Mouse (Mus musculus): ENCODE data around the gene Exd2. TPM values are rescaled to one million over a fixed set of nuclear protein-coding genes. Genes with fewer than 3 reads are reported as not detected.
"Not testable (repeated sequence)": the region's sequence is repeated elsewhere in the genome, so short reads cannot be mapped to it uniquely, and the experiment has no call there.

Exd2 gene
- 10 to 100 TPM; 24.3 to 27.0 TPM for total RNA-seq (2021)
- long read RNA-seq, experiment 1, transcript Exd2-201 (9 exons, 3,310 nt) = major isoform, 23 of 42 reads
- long read RNA-seq, experiment 1, partial matches to known transcripts = 2 of 42 reads
- long read RNA-seq, experiment 1, other reads (novel, unspliced or antisense) = 17 of 42 reads
- long read RNA-seq, experiment 2, full-length matches to known transcripts = 22 of 39 reads
- long read RNA-seq, experiment 2, partial matches to known transcripts = 1 of 39 reads
- long read RNA-seq, experiment 2, other reads (novel, unspliced or antisense) = 16 of 39 reads

GRCm38 (mm10) chr12:80462942-80463651 lies at the start of gene Exd2:
Exd2 (plus strand) TSS chr12:80463095.
- DNase-seq (ENCODE audit: low spot score) = peak; percentile 93

GRCm38 (mm10) chr12:80415100-80415499 lies 47.8 kb upstream of the Exd2 start:
- DNase-seq (ENCODE audit: low spot score) = no peak

GRCm38 (mm10) chr12:80427683-80428082 lies 35.2 kb upstream of the Exd2 start:
- DNase-seq (ENCODE audit: low spot score) = no peak

GRCm38 (mm10) chr12:80433266-80433665 lies 29.6 kb upstream of the Exd2 start:
- DNase-seq (ENCODE audit: low spot score) = no peak

- DNase-seq (ENCODE audit: low spot score) = no peak
Observed at GRCm38 (mm10) chr12:80434601-80434960, 28.3 kb upstream of the Exd2 start.

- peak; percentile 70 for DNase-seq (ENCODE audit: low spot score)
Observed at GRCm38 (mm10) chr12:80434961-80435691, 27.8 kb upstream of the Exd2 start.

GRCm38 (mm10) chr12:80435887-80436286 lies 27.0 kb upstream of the Exd2 start:
- no peak for DNase-seq (ENCODE audit: low spot score)

GRCm38 (mm10) chr12:80436336-80436976 lies 26.4 kb upstream of the Exd2 start, which contains the start of gene Dcaf5:
Dcaf5 (minus strand) TSS chr12:80436601.
- peak; percentile 73 for DNase-seq (ENCODE audit: low spot score)

- no peak for DNase-seq (ENCODE audit: low spot score)
Observed at GRCm38 (mm10) chr12:80437051-80437675, 25.7 kb upstream of the Exd2 start.

GRCm38 (mm10) chr12:80440957-80441356 lies 21.9 kb upstream of the Exd2 start:
- peak; percentile 19 for DNase-seq (ENCODE audit: low spot score)

- DNase-seq (ENCODE audit: low spot score) = no peak
Observed at GRCm38 (mm10) chr12:80444525-80445109, 18.3 kb upstream of the Exd2 start.

- DNase-seq (ENCODE audit: low spot score) = no peak
Observed at GRCm38 (mm10) chr12:80453506-80453905, 9.4 kb upstream of the Exd2 start.

GRCm38 (mm10) chr12:80458033-80458432 lies 4.9 kb upstream of the Exd2 start:
- no peak for DNase-seq (ENCODE audit: low spot score)

- not testable (repeated sequence) for DNase-seq (ENCODE audit: low spot score)
Observed at GRCm38 (mm10) chr12:80462292-80462896, 501 bp upstream of the Exd2 start.

- peak; percentile 68 for DNase-seq (ENCODE audit: low spot score)
Observed at GRCm38 (mm10) chr12:80463666-80464269, 873 bp downstream of the Exd2 start.

GRCm38 (mm10) chr12:80470206-80470605 lies 7.3 kb downstream of the Exd2 start:
- peak; percentile 72 for DNase-seq (ENCODE audit: low spot score)

- peak; percentile 39 for DNase-seq (ENCODE audit: low spot score)
Observed at GRCm38 (mm10) chr12:80471926-80472325, 9.0 kb downstream of the Exd2 start.

GRCm38 (mm10) chr12:80473731-80474130 lies 10.8 kb downstream of the Exd2 start:
- no peak for DNase-seq (ENCODE audit: low spot score)

- peak; percentile 62 for DNase-seq (ENCODE audit: low spot score)
Observed at GRCm38 (mm10) chr12:80479986-80480385, 17.1 kb downstream of the Exd2 start.

GRCm38 (mm10) chr12:80483397-80483796 lies 20.5 kb downstream of the Exd2 start:
- DNase-seq (ENCODE audit: low spot score) = no peak
